Mouse (Mus musculus): ENCODE measurements at regions not wholly inside any gene's neighbourhood (a gene's known extent, or its start where the extent isn't known, plus 50 kb on each side); places are given as distances from the start of the nearest gene placed in this dataset.

DNA sequence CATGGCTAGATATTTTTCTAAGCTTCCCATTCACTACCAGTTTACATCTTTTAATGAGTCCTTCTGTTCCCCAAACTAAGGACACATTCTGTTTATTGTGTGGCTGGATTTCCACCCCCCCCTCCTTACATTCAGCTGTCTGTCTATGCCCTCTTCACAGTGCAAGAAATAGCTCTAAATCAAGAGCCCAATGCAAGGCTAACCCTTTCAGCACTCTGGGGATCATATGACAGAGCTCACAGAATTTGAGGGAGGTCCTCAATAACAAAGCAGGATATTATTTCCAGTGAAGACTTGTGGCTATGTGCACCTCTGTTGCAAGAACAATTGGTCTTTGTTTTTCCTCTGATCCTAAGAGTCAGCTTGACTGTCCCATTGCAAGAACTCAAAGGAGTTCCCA lies 874.1 kb upstream of the Gje1 start:
- DNase-seq = no peak

DNA sequence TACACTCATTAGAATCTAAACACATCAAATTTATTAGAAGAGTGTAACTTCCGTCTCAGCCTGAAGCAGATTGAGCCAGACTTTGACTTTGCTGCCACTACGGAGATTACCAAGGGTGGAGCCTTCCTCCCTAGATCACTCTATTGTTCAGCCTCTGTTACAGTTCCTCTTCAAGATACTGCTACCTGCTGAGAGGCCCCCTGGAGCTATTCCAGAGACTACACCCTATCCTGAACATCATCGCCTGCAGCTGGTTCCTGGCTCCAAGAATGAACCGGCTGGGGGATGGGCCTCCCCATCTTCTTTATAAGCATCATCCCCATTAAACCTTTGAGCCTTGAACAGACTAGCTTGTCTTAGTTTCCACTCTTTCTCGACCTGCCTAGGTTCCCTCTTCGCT lies 868.1 kb upstream of the Gje1 start:
- peak; percentile 6 for DNase-seq

- DNase-seq = no peak
These were observed 846.1 kb upstream of the Gje1 start for GRCm38 (mm10) chr10:15564119-15564518.

- no peak for DNase-seq
These were observed 835.5 kb upstream of the Gje1 start for GRCm38 (mm10) chr10:15553407-15554064.

DNA sequence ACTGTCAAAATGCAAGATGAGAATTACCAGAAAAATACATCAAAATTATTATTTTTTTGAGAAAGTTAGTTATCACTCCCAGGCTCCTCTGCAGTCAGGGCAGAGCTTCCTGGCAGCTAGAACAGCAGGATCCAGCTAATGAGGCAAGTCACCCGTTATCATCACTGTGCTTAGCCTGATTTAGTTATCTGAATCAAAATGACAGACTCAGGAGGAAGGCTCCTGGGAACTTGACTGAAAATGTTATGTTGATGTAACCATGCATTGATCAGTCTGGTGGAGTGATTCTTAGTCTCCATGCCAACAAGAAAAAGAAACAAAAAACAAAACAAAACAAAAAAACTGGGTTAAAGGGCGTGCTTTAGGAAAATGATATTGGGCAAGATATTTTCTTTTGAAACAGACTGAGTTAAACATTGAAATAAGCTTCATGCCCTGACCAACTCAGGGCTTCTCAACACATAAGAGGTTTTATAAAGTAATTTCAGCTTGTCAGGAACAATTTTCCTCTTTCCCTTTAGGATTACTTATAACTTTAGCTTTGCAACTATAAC lies 823.9 kb upstream of the Gje1 start:
- DNase-seq = no peak

GRCm38 (mm10) chr10:15540780-15541426 lies 822.9 kb upstream of the Gje1 start:
- no peak for DNase-seq

DNA sequence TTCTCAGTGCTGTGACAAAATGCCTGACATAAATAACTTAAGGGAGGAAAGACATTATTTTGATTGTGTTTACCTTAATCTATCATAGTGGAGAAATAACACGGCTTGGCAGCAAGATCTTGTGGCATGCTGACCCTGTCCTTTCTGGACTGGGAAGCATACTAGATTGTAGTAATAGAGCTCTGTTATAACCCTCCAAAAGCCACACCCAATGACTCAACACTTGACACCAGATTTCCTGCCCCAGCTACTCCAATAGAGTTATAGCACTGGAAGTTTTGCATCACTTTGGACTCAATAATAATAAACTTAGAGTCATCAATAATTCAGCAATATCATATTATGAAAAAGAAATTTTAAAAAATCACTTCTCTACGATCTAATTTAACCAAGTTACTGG lies 818.0 kb upstream of the Gje1 start:
- DNase-seq = no peak

DNA sequence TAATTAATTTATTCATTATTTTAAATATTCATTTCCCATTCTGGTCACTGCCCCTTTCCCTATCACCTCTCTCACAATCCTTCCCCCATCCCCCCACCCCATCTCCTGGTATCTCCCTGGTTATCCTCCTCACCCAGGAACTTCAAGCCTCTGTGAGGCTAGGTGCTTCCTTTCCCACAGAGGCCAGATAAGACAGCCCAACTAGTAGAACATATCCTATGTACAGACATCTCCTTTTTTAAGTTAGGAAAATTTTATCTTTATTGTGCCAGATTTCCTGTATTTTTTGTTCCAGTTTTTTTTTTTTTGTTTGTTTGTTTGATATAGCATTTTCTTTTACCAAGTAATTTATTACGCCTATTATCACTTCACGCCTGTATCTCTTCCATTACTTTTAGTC lies 769.4 kb upstream of the Gje1 start:
- DNase-seq = no peak

GRCm38 (mm10) chr10:15443281-15443680 lies 725.3 kb upstream of the Gje1 start:
- DNase-seq = no peak

- DNase-seq = no peak
These were observed 723.2 kb upstream of the Gje1 start for GRCm38 (mm10) chr10:15441216-15441615.

DNA sequence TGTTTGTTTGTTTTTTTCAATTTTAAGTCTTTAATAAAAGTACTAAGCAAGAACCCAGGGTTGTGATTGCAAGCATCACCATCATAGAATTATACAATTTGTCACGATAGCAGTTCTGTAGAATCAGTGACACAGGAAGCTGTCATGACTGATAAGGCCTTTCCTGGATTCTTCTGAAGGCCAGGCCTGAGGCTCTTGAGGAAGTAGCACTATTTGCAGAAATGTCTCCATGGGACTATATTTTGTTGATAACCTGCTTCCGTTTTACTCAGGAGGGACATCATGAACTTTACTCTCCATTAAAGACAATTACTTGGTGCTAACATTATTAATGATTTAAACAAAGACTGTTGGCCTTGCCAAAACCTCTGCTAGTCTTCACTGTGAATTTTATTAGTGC lies 708.7 kb upstream of the Gje1 start:
- DNase-seq = peak; percentile 3

- no peak for DNase-seq
These were observed 688.2 kb upstream of the Gje1 start for GRCm38 (mm10) chr10:15406211-15406610.

- DNase-seq = no peak
These were observed 687.7 kb upstream of the Gje1 start for GRCm38 (mm10) chr10:15405706-15406105.

DNA sequence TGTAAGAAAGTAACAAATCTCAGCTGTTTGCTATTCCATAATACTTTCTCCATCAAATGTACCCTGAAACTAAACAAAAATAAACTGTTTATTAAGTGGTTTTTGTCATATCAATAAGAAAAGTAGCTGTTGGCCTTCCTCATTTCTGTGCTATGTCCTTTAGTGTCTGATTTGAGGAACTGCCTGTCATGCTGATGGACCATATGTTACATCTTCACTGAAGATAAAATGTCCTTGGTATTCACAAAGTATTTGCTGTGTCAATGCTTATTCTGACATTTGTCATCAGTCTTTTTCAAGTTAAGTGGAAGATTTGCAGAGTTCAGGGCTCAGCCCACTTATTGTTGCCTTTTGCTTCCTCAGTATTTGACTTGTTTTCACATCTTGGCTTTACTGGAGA lies 682.0 kb upstream of the Gje1 start:
- no peak for DNase-seq

GRCm38 (mm10) chr10:15397114-15397513 lies 679.1 kb upstream of the Gje1 start:
- DNase-seq = no peak

- no peak for DNase-seq
These were observed 677.3 kb upstream of the Gje1 start for GRCm38 (mm10) chr10:15395295-15395694.

DNA sequence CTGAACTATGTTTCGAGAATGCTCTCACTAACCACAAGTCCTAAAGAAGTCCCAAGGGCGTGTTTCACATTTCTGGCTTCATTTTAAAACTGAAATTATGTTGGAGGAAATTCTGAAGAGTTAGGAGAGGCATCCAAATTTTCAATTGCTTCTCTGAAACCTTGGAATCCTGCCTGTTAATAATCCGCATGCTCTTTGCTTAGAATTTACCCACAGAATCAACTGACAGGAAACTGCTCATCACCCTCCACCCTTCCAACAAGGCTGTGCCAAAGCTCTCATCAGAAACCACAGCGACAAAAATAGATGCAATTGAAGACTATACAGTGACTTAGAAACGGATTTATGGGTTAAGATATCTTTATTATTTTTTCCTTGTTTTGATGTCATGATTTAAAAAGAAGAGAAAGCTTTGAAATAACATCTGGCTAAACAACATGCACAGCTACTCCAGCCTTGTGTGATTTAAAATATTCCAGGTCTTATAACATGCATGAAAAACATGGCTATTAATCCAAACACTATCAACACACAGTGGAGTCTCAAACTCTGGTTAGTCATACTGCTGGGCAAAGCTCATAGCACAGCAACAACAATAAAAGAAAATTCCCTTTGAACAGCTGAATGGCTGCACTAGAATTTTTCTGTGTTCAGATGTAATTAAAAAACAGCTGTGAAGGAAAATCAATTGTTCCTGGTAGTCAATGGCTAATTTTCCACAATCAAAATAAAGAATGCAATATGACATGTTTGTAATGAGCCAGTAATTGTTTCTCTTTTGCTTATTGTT lies 674.2 kb upstream of the Gje1 start:
- peak; percentile 28 for DNase-seq

DNA sequence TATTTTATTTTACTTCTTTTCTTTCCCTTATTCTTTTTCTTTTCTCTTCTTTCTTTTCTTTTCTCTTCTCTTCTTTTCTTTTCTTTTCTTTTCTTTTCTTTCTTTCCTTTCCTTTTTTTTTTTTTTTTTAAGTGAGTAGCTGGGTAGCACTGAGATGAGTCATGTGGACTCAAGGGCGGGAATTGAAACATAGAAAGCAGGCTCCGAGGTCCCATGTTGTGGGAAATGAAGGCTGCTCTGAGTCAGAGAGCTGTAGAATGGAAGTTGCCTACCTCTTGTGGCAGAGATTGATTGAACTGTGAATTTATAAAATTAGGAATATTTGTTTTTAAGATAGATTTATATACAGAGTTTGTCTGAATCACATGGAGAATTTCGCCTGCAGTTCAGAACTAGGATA lies 655.6 kb upstream of the Gje1 start:
- no peak for DNase-seq

Measured in kidney, postnatal 10 days (tissue).